Mouse (Mus musculus) adipocyte (in vitro differentiated cells): ENCODE results near the gene Arl6ip4.

Source experiments
- DNase-seq: peaks from one replicate; pipeline ENCODE4 v3.0.0-alpha.2; 2016; ENCODE audit warnings: low spot score

Gene Arl6ip4

DNA sequence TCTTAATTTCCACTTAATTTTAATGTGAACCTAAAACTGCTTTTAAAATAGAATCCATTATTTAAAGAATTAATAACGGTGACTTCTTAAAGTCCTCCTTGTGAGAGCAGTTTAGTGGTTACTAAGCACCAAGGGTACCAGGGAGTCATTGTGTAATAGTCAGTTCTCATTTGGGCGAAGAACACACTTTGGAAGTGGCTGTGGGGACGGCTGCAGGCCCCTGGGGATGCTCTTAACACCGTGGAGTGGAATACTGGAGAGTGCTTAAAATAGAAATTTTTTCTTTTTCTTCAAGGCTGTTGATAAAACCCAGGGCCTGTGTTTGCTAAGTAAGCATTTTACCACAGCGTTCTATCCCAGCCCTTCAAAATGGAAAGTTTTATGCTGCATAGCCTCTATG, 40.1 kb downstream of the Arl6ip4 start:
- DNase-seq: no peak

DNA sequence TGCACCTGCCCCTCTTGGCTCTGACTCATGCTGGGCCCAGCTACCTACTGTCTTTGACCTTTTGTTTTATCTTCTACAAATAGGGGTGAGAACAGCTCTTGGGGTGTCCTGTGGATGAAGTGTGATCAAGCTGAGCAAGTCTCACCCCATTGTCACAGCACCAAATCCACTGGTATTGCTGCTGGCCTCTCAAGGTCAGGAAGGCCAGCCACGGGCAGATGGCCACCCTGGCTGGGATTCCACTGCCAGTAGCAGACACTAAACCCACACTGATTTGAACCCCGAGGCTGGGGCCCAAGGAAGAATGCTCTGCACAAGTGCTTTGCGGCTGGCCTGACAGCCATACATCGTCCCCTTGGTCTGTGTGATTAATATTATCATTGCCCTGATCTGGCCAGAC, 42.4 kb downstream of the Arl6ip4 start:
- no peak for DNase-seq

DNA sequence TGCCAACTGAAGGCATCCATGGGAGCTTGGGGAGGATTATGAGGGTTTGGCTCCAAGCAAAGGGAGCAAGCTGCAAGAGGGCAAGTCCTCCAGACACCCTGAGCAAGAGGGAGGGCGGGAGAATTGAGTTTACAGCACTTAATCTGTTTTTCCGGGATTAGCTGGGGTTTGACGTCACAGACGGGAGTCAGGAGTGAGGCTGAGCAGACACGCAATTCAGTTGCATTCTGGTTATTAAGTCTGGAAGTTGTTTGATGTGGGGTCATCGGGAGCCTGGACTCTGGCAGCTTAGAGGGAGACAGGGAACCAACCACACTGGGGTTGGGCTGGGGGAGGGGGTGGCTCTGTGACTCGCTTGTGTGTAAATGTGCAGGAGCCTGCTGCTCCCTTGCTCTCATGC, 43.6 kb downstream of the Arl6ip4 start:
- DNase-seq: no peak

DNA sequence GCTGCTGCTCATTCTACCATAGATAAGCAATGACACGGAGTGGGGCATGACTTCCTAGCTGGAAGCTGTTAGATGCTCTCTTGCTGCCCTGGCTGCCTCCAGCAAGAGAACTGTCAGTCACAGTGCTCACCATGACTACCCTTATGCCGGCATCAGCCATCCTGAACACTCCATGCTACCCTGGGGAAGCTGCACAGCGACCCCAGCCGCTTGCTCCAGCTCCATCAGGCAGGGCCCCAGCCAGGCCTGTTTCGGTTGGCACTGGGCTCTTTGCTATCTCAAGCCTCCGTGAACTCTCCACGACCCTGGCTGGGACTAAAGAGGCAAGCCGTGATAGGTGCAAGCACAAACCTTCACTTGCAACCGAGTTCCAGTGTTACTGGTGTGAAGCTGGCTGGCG, 45.9 kb downstream of the Arl6ip4 start:
- no peak for DNase-seq

DNA sequence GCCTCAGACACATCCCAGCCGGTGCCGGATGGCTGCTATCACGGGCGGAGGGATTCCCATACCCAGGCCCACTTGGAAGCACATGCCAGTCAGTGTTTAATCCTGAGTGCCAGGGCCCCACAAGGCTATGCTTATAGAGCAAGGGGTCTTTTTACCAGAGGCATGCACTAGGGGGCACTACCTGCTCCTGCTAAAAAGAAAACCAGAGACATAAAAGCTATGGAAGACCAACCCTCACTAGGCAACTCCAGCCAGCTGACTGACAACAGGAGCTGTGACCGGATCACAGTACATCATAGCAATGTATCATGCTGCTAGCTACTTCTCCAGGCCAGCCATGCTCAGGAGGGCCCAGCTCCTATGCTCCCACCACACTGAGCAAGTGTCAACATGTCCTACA, 46.7 kb downstream of the Arl6ip4 start:
- DNase-seq: peak; percentile 61

DNA sequence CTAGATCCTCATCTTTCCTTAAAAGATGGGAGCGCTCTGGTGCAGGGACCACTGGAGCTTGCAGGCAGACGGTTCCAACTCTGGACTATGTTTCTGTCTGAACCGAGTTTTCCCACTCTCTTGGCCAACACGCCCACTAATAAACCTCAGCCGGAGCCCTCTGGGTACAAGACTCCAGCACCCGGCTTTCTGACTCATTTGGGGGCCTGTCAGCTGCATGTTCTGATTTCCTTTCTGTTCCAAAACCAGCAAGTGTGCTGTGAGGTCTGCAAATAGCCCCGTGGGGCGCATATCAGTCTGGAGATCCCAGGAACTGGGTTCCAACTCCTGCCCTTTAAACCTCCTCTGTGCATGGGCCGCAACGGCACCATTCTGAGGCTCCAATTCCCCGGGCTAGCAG, 47.6 kb downstream of the Arl6ip4 start:
- DNase-seq: no peak

DNA sequence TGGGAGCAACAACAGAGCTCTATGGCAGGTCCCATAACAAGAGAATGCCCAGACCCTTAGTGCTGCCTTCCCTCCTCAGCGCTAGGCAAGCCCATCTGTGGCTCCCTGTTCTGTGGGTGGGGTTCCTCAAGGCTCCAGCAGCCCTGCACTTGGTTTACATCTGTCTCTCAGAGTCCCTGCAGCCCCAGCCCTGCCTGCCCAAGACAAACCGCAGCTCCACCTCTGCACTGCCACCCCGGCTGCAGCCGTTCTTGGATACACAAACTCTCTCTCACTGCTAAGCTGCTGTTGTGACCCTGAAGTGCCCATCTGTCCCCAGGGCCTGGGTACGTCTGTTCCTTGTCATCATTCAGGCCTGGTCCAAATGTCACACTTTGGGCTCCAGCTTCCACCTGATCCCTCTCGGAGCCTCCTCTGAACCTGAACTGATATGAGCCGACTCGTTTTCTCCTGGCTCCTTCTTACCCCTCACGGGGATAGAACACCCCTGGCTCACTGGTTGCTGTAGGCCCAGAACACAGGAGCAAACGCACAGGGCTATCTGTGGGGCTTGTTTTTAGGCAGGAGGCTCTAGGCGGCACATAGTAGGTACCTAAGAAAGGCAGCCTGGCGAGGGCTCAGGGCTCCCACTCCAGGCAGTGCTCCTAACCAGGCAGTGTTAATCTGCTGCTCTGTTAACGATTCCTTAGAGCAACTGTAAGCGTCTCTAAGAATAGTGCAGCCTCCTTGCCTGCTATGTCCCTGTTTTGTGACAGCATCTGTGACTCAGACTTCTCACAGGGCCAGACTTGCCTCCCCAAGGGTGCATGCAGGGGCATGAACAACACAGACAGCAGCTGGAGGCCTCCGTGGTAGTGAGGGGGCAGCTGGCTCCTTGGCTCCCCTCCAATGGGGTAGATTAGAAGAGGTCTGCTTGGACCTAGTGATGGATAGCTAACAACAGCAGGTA, 50.0 kb downstream of the Arl6ip4 start:
- DNase-seq: no peak

DNA sequence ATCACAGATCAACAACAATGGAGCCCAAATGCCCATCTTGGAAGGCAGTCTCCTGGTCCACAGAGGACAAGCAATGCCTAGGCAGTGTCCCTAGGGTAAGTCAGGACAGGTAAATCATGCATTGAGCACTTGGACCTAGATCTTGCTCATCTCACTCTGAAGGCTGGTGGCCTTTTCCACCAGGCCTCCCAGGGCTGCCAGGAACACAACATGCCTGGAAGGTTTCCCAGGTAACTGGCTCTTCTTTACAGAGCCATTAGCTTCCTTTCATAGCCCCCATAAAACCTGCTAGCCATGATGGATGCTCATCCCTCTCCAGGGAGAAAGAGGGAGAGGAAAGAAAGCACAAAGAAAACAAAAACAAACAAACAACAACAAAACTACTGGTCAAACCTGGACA, 50.9 kb downstream of the Arl6ip4 start:
- DNase-seq: no peak

DNA sequence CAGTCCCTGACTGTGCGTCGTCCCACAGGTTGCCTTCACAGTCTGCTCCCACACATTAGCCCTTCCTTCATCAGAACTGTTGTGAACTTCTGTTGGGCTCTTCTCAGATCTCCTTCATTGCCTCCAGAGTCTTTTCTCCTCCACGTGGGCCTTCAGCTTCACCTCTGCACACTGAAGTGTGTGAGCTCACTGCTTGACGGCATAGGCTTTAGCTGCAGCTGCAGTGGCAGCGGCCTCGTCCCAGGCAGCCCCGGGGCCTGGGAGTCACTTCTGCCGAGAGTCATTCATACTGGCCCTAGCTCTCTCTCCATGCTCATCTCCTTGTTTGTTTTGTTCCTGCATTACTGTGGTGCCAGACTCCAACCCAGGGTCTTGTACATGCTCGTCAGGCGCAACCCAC, 51.7 kb downstream of the Arl6ip4 start:
- DNase-seq: no peak
